Mouse (Mus musculus) left cerebral cortex, postnatal 36 days (tissue): ENCODE results near the gene Eif3b. TPM values are rescaled to one million over a fixed set of nuclear protein-coding genes. Genes with fewer than 3 reads are reported as not detected.
A peak's percentile ranks its signal among the peaks of the same experiment; 100 is the strongest.
"Not testable (repeated sequence)": the region's sequence is repeated elsewhere in the genome, so short reads cannot be mapped to it uniquely, and the experiment has no call there.

Experiments
- DNase-seq, 2 experiments: peaks; one replicate each; pipeline ENCODE4 v3.0.0; 2021 to 2022; ENCODE audit warnings: low spot score in 2 of 2, mixed read lengths in 1 of 2
- intact Hi-C: fragments of 180-260 bp; cut with DNase I; formaldehyde crosslinking; loops from one replicate; pipeline ENCODE4 v1.15.1; 2025
- microRNA-seq: library from miRNA; unstranded; fragments of <30 nt; microRNA quantifications from one replicate; pipeline ENCODE4 v1.2.0, GENCODE M21; 2022
- total RNA-seq, 2 experiments: library from RNA; stranded (reverse); gene quantifications; 2 replicates each; pipeline ENCODE4 v1.2.3; 2021

Eif3b gene
- total RNA-seq, 2 experiments from 2014 or later: 86.7 to 90.1 TPM

DNA sequence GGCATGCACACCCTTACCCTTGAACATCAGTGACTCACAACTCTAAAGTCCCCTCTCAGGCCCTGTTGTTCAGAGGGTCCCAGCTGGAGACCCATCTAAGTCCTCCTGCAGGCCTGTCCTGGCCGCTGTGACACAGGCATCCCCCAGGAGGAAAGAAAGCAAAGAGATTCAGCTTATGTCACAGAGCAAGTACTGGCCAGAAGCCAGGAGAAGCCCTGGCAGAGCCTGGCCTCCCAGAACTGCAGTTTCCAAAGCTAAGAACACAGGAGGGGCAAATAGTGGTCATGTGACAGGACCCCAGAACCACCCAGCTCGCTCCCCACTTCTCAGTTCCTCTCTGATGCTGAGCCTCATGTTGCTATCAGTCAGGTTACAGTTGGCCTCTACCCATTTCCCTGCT is 36.3 kb downstream of the Eif3b start:
- intact Hi-C loops: no loop called here
- no peak for DNase-seq

GRCm38 (mm10) chr5:140461476-140461875 is 42.3 kb downstream of the Eif3b start:
- intact Hi-C loops: no loop called here
- DNase-seq: no peak

DNA sequence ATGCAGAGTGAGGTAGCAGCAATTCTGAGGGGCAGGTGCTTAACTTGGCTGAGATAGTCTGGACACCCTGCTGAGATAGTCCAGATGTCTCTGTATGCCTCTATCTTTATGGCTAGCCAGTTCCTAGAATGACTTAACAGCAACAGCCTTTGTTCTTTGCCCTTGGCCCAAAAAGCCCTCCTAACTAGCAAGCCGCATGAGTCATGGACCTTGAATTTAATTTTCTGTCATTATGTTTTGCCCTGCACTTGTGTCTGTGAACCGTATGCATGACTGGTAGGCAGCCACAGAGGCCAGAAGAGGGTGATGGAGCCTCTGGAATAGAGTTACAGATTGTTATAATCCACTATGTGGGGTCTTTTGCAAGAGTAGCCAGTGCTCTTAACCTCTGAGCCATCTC is 44.0 kb downstream of the Eif3b start:
- DNase-seq, intact Hi-C loops: not testable (repeated sequence)

GRCm38 (mm10) chr5:140464943-140465342 is 45.8 kb downstream of the Eif3b start:
- no peak for DNase-seq
- intact Hi-C loops: no loop called here

- DNase-seq: no peak
- intact Hi-C loops: no loop called here
Measured at GRCm38 (mm10) chr5:140472336-140472735, 53.2 kb downstream of the Eif3b start.

- peak in 1 of 2 experiments; percentile 29 for DNase-seq
- intact Hi-C loops: loop anchor here (5.0 kb wide), 1 partner anchor 56 kb away; no protein-coding TSS in a partner anchor
Measured at GRCm38 (mm10) chr5:140481458-140481857, 62.3 kb downstream of the Eif3b start.

DNA sequence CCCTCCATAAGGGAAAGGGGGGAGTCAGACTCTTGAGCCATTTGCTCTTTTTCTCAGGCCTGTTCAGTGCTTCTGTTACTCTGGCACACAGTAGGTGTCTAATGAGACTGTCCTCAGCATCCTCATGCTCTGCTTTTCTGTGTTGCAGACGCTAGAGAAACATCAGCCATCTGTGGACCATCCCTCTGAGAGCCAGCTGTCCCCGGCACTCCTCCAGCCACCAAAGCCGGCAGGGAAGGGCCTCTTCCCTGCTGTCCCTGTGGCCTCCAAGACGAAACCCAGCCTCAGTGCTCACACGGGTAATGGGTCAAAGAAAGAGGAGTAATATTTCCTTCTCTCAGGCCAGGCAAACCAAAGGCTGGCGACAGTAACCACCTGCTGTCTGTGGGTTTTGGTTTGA is 72.0 kb downstream of the Eif3b start:
- no peak for DNase-seq
- intact Hi-C loops: no loop called here

DNA sequence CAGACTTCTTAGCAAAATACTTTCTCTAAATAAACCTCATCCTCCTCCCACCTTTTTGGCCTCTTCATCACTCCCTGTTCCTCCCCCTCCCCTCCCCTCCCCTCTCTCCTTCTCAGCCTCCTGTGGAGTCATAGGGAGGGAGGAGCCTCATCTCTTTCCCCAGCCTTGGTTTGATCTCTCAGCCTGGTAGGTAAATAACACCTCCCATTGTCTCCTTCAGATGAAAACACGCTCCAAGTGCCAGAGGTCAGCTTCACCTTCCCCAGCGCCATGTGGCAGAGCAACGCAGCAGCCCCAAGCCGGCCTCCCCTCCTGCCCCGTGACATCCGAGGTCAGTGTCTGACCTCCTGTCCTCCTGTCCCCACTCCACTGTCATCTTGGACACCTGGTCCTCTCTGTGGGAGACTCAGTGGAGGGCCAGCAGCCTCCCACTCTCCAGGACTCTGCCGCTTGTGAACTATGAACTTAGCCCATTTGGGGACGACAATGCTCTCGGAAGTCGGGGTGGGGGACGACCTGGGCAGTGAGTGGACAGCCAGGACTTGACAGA is 73.6 kb downstream of the Eif3b start:
- intact Hi-C loops: no loop called here
- DNase-seq: no peak

Small RNA genes within 50 kb of the gene (microRNA-seq; reads per million reads assigned to microRNA genes)
- not detected for gene Mir7038

Other genes with a start within 250 kb of the Eif3b start
- 10 to 100 TPM; 16.7 to 19.5 TPM for gene Mad1l1, start 97.8 kb upstream of the Eif3b start, total RNA-seq
- gene Nudt1, start 97.7 kb upstream of the Eif3b start, total RNA-seq: 1 to 10 TPM; 6.2 to 7.6 TPM
- 10 to 100 TPM in 1 of 2 experiments, 1 to 10 TPM in 1; 8.9 to 11.5 TPM for gene Mrm2, start 87.4 kb upstream of the Eif3b start, total RNA-seq
- 10 to 100 TPM; 12.1 to 15.1 TPM for gene Snx8, start 30.1 kb upstream of the Eif3b start, total RNA-seq
- gene Gm4869, start 26.3 kb downstream of the Eif3b start, total RNA-seq: not detected
- 10 to 100 TPM; 19.9 to 20.2 TPM for gene Chst12, start 86.2 kb downstream of the Eif3b start, total RNA-seq
- gene Grifin, start 145.7 kb downstream of the Eif3b start, total RNA-seq: under 1 TPM in 1 of 2 experiments, not detected in 1; 0.94 TPM
- gene Lfng, start 188.0 kb downstream of the Eif3b start, total RNA-seq: 10 to 100 TPM; 22.6 to 23.6 TPM
- gene Ttyh3, start 229.7 kb downstream of the Eif3b start, total RNA-seq: 100 to 1,000 TPM; 257 to 267 TPM